Comparison of ENCODE assay signal across 21 mouse cellular contexts in the genomic region with DNA sequence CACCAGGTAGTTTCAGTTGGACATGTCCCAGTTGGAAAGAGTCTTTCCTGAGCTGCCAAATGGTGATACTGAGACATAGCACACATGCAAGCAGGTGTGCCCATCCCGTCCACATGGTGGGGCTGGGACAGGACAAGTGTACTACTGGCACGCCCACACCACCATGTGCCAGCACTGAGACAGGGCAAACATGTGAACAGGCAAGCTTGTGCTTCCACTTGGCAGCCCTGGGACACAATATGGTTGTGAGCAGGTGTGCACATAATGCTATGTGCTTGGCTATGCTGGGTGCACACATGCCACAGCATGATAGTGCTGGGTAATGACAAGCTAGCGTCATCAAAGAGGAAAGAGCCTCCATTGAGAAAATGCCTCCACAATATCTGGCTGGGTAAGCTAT. TPM values are rescaled to one million over a fixed set of nuclear protein-coding genes. Genes with fewer than 3 reads are reported as not detected.
DNase-seq lines count a peak whose midpoint lies in the region; ATAC-seq and TF ChIP-seq lines count a peak whose summit lies in the region.
"Had no signal": no experiment of that assay in that cellular context is flagged by ENCODE, and none has a peak within 500 bp of the region (broad histone marks: within the 10 kb centered on the region; RNA-seq: fewer than 3 reads in every experiment).

No protein-coding gene starts in this region.

- no peak overlapping the region for H3K4me3 ChIP-seq in forebrain, embryonic 15.5 days
- no peak overlapping the region for H3K4me3 ChIP-seq in forebrain, embryonic 11.5 days (ENCODE audit: low read depth, low read length)
- H3K4me3 ChIP-seq in megakaryocyte, embryonic 14.5 days (replicated peaks): peak overlapping the region; percentile 39
- no peak overlapping the region for H3K4me3 ChIP-seq in midbrain, embryonic 11.5 days (ENCODE audit: low read depth, low read length)
- no peak overlapping the region for H3K4me3 ChIP-seq in lung, postnatal 0 days (ENCODE audit: low read depth, low read length)
- H3K4me3 ChIP-seq: heart, embryonic 10.5 days; limb, embryonic 15.5 days; midbrain, embryonic 10.5 days; stomach, embryonic 15.5 days had no signal

- ATAC-seq in forebrain, embryonic 15.5 days (replicated peaks): peak; percentile 73
- no peak for ATAC-seq in forebrain, embryonic 11.5 days (replicated peaks; ENCODE audit: low FRiP score)
- ATAC-seq in megakaryocyte, adult 5-6 weeks (ENCODE audit: poor library complexity, severe bottlenecking): no peak
- no peak for ATAC-seq in midbrain, embryonic 11.5 days (ENCODE audit: low FRiP score)
- ATAC-seq in lung, postnatal 0 days: no peak
- ATAC-seq: intestine, postnatal 0 days had no signal

- DNase-seq in cerebellum, postnatal 10 days: peak; percentile 74 to 81
- DNase-seq in cerebellum, adult 8-10 months: no peak
- DNase-seq in forebrain, embryonic 11.5 days (ENCODE audit: low spot score): no peak
- DNase-seq in midbrain, embryonic 11.5 days (ENCODE audit: low spot score, missing footprints): no peak
- DNase-seq in lung, postnatal 0 days (ENCODE audit: low spot score): no peak
- DNase-seq: adrenal gland, postnatal 25 days; heart, postnatal 4 days; kidney, postnatal 36 days; lung, embryonic 14.5 days; lung, postnatal 4 days; right cerebral cortex, postnatal 4 days; thymus, postnatal 25 days had no signal

- no peaks in the 10 kb centered on the region for H3K9me3 ChIP-seq in forebrain, embryonic 15.5 days
- no peaks in the 10 kb centered on the region for H3K9me3 ChIP-seq in forebrain, embryonic 11.5 days (ENCODE audit: control insufficient read depth, low read length)
- no peaks in the 10 kb centered on the region for H3K9me3 ChIP-seq in megakaryocyte, embryonic 14.5 days
- no peaks in the 10 kb centered on the region for H3K9me3 ChIP-seq in midbrain, embryonic 11.5 days (ENCODE audit: control insufficient read depth, low read length)
- H3K9me3 ChIP-seq in lung, postnatal 0 days (ENCODE audit: low read length): no peaks in the 10 kb centered on the region
- H3K9me3 ChIP-seq: heart, embryonic 10.5 days; limb, embryonic 15.5 days; midbrain, embryonic 10.5 days; stomach, embryonic 15.5 days had no signal

- no peak overlapping the region for H3K9ac ChIP-seq in forebrain, embryonic 15.5 days (replicated peaks)
- H3K9ac ChIP-seq in forebrain, embryonic 11.5 days (ENCODE audit: low read length): no peak overlapping the region
- H3K9ac ChIP-seq in midbrain, embryonic 11.5 days (ENCODE audit: low read length): no peak overlapping the region
- H3K9ac ChIP-seq in lung, postnatal 0 days (replicated peaks; ENCODE audit: low read depth): no peak overlapping the region
- H3K9ac ChIP-seq: limb, embryonic 15.5 days; liver, embryonic 14.5 days; lung, embryonic 14.5 days; stomach, embryonic 15.5 days had no signal

- H3K36me3 ChIP-seq in forebrain, embryonic 15.5 days: no peaks in the 10 kb centered on the region
- no peaks in the 10 kb centered on the region for H3K36me3 ChIP-seq in forebrain, embryonic 11.5 days (ENCODE audit: control insufficient read depth, insufficient read depth, low read length)
- H3K36me3 ChIP-seq in megakaryocyte, embryonic 14.5 days (replicated peaks; ENCODE audit: low read length): no peaks in the 10 kb centered on the region
- no peaks in the 10 kb centered on the region for H3K36me3 ChIP-seq in midbrain, embryonic 11.5 days (ENCODE audit: control insufficient read depth, insufficient read depth, low read length)
- no peaks in the 10 kb centered on the region for H3K36me3 ChIP-seq in lung, postnatal 0 days (ENCODE audit: insufficient read depth, low read length)
- H3K36me3 ChIP-seq: heart, embryonic 10.5 days; limb, embryonic 15.5 days; midbrain, embryonic 10.5 days; stomach, embryonic 15.5 days had no signal

- no peak for TF ChIP-seq CTCF in lung, postnatal 0 days (IDR thresholded peaks at IDR 0.05)

- no peak for TF ChIP-seq EP300 in lung, postnatal 0 days (IDR thresholded peaks at IDR 0.05)

- WGBS in forebrain, embryonic 15.5 days: 74% methylated on average over 3 of the region's 3 CpGs
- WGBS in forebrain, embryonic 11.5 days: 83% methylated on average over 3 of the region's 3 CpGs
- WGBS in midbrain, embryonic 11.5 days: 91% methylated on average over 3 of the region's 3 CpGs
- 87% methylated on average over 3 of the region's 3 CpGs for WGBS in lung, postnatal 0 days

- H3K4me1 ChIP-seq in forebrain, embryonic 15.5 days: no peaks in the 10 kb centered on the region
- H3K4me1 ChIP-seq in forebrain, embryonic 11.5 days (replicated peaks; ENCODE audit: control insufficient read depth, insufficient read depth, low read length): no peaks in the 10 kb centered on the region
- no peaks in the 10 kb centered on the region; the same call in 1 of the 2 replicates for H3K4me1 ChIP-seq in megakaryocyte, embryonic 14.5 days
- no peaks in the 10 kb centered on the region for H3K4me1 ChIP-seq in midbrain, embryonic 11.5 days (ENCODE audit: control insufficient read depth, insufficient read depth, low read length)
- no peaks in the 10 kb centered on the region for H3K4me1 ChIP-seq in lung, postnatal 0 days (ENCODE audit: insufficient read depth, low read depth, low read length)
- H3K4me1 ChIP-seq: heart, embryonic 10.5 days; limb, embryonic 15.5 days; midbrain, embryonic 10.5 days; stomach, embryonic 15.5 days had no signal

- no peaks in the 10 kb centered on the region for H3K27me3 ChIP-seq in forebrain, embryonic 15.5 days
- no peaks in the 10 kb centered on the region for H3K27me3 ChIP-seq in forebrain, embryonic 11.5 days (ENCODE audit: control insufficient read depth, insufficient read depth, low read length)
- H3K27me3 ChIP-seq in megakaryocyte, embryonic 14.5 days (replicated peaks): no peaks in the 10 kb centered on the region
- H3K27me3 ChIP-seq in midbrain, embryonic 11.5 days (ENCODE audit: control insufficient read depth, insufficient read depth, low read length): no peaks in the 10 kb centered on the region
- no peaks in the 10 kb centered on the region for H3K27me3 ChIP-seq in lung, postnatal 0 days (replicated peaks; ENCODE audit: insufficient read depth, low read length)
- H3K27me3 ChIP-seq: limb, embryonic 15.5 days; stomach, embryonic 15.5 days had no signal

- no peak overlapping the region for H3K27ac ChIP-seq in forebrain, embryonic 15.5 days (replicated peaks)
- H3K27ac ChIP-seq in forebrain, embryonic 11.5 days (ENCODE audit: low read depth, low read length): no peak overlapping the region
- H3K27ac ChIP-seq in midbrain, embryonic 11.5 days (ENCODE audit: low read depth, low read length): no peak overlapping the region
- no peak overlapping the region for H3K27ac ChIP-seq in lung, postnatal 0 days (ENCODE audit: low read length)
- H3K27ac ChIP-seq: heart, embryonic 10.5 days; limb, embryonic 15.5 days; liver, embryonic 14.5 days; midbrain, embryonic 10.5 days; stomach, embryonic 15.5 days had no signal

- no peak overlapping the region for H3K4me2 ChIP-seq in forebrain, embryonic 15.5 days (replicated peaks)
- H3K4me2 ChIP-seq in forebrain, embryonic 11.5 days (ENCODE audit: low read depth, low read length, severe bottlenecking): no peak overlapping the region
- no peak overlapping the region for H3K4me2 ChIP-seq in midbrain, embryonic 11.5 days
- H3K4me2 ChIP-seq in lung, postnatal 0 days (replicated peaks; ENCODE audit: low read depth, low read length): no peak overlapping the region
- H3K4me2 ChIP-seq: limb, embryonic 15.5 days; lung, embryonic 14.5 days; stomach, embryonic 15.5 days had no signal

RNA-seq across cellular contexts. Expression of a gene that starts 8.8 kb away (rescaled TPM):
- 18.3 and 18.5 TPM in 2 replicates for polyA plus RNA-seq in forebrain, embryonic 15.5 days (2015; fragmentation: Nextera tagmentation; extraction: Ambion mirVana)
- polyA plus RNA-seq in forebrain, embryonic 11.5 days (2014; fragmentation: Nextera tagmentation; extraction: Ambion mirVana): 13.4 and 14.3 TPM in 2 replicates
- 0.65 TPM in 1 of 2 replicates, not detected in the other for polyA plus RNA-seq in megakaryocyte, embryonic 14.5 days (2012; ENCODE audit: insufficient read depth, low replicate concordance)
- total RNA-seq in megakaryocyte, adult 5-6 weeks (2015): 20.4 and 21.3 TPM in 2 replicates
- total RNA-seq in megakaryocyte, adult 5-6 weeks (2017): 28.0 and 29.7 TPM in 2 replicates
- polyA plus RNA-seq in midbrain, embryonic 11.5 days (2014; fragmentation: Nextera tagmentation; extraction: Ambion mirVana): 13.9 and 15.8 TPM in 2 replicates
- polyA plus RNA-seq in lung, postnatal 0 days (2015; fragmentation: Nextera tagmentation; extraction: Ambion mirVana): 8.9 and 9.8 TPM in 2 replicates

Comparison
In these comparisons a context has a peak if more than half of its experiments do, and no peak if none do; other contexts are left out.
1. DNase-seq: peak in cerebellum, postnatal 10 days (2 of 2); none in cerebellum, adult 8-10 months (single experiment), forebrain, embryonic 11.5 days (single experiment), midbrain, embryonic 11.5 days (single experiment) and lung, postnatal 0 days (single experiment).